In genomic region chr10:110938841-110939549, GRCm38 (mm10) we compare ENCODE assay signal across 9 mouse cellular contexts. TPM values are rescaled to one million over a fixed set of nuclear protein-coding genes. Genes with fewer than 3 reads are reported as not detected.
DNase-seq lines count a peak whose midpoint lies in the region; ATAC-seq and TF ChIP-seq lines count a peak whose summit lies in the region.
"Had no signal": no experiment of that assay in that cellular context is flagged by ENCODE, and none has a peak within 500 bp of the region (broad histone marks: within the 10 kb centered on the region; RNA-seq: fewer than 3 reads in every experiment).

No protein-coding gene starts in this region.

- H3K4me2 ChIP-seq in intestine, embryonic 14.5 days (ENCODE audit: low read length) = no peak overlapping the region
- no peak overlapping the region for H3K4me2 ChIP-seq in intestine, postnatal 0 days (replicated peaks; ENCODE audit: low read depth)
- H3K4me2 ChIP-seq in hindbrain, embryonic 14.5 days (replicated peaks) = no peak overlapping the region
- H3K4me2 ChIP-seq: kidney, embryonic 15.5 days; neural tube, embryonic 12.5 days had no signal

- no peak for DNase-seq in intestine, embryonic 14.5 days (ENCODE audit: low spot score)
- DNase-seq in cerebellum, adult 8-10 months = peak; percentile 64
- no peak for DNase-seq in hindbrain, embryonic 14.5 days (ENCODE audit: low spot score)
- peak; percentile 13 for DNase-seq in neural tube, embryonic 10.5 days (ENCODE audit: extremely low spot score, low spot score)
- no peak for DNase-seq in embryonic facial prominence, embryonic 10.5 days (ENCODE audit: low spot score)
- no peak for DNase-seq in adrenal gland, postnatal 14 days

- no peaks in the 10 kb centered on the region for H3K9me3 ChIP-seq in intestine, embryonic 14.5 days (ENCODE audit: control insufficient read depth, low read length)
- H3K9me3 ChIP-seq in intestine, postnatal 0 days (ENCODE audit: control insufficient read depth) = no peaks in the 10 kb centered on the region
- no peaks in the 10 kb centered on the region for H3K9me3 ChIP-seq in hindbrain, embryonic 14.5 days (ENCODE audit: control insufficient read depth, low read length)
- H3K9me3 ChIP-seq in embryonic facial prominence, embryonic 10.5 days = no peaks in the 10 kb centered on the region
- H3K9me3 ChIP-seq: kidney, embryonic 15.5 days; neural tube, embryonic 12.5 days had no signal

- H3K4me1 ChIP-seq in intestine, embryonic 14.5 days (replicated peaks; ENCODE audit: control insufficient read depth, insufficient read depth, low read length) = no peaks in the 10 kb centered on the region
- no peaks in the 10 kb centered on the region for H3K4me1 ChIP-seq in intestine, postnatal 0 days (replicated peaks; ENCODE audit: control insufficient read depth, insufficient read depth, low read length)
- no peaks in the 10 kb centered on the region for H3K4me1 ChIP-seq in hindbrain, embryonic 14.5 days (replicated peaks; ENCODE audit: control insufficient read depth, insufficient read depth, low read length)
- H3K4me1 ChIP-seq in embryonic facial prominence, embryonic 10.5 days = no peaks in the 10 kb centered on the region
- H3K4me1 ChIP-seq: neural tube, embryonic 12.5 days had no signal

- no peak for TF ChIP-seq CTCF in intestine, postnatal 0 days (IDR thresholded peaks at IDR 0.05; ENCODE audit: low read depth)

- H3K27ac ChIP-seq in intestine, embryonic 14.5 days (ENCODE audit: low read depth) = 0 out of 2 replicates have a peak overlapping the region, but pooled peaks have one; percentile 16
- H3K27ac ChIP-seq in intestine, postnatal 0 days (ENCODE audit: low read depth, low read length) = no peak overlapping the region
- no peak overlapping the region for H3K27ac ChIP-seq in hindbrain, embryonic 14.5 days
- H3K27ac ChIP-seq in embryonic facial prominence, embryonic 10.5 days (replicated peaks) = no peak overlapping the region
- H3K27ac ChIP-seq: kidney, embryonic 15.5 days; neural tube, embryonic 12.5 days had no signal

- peaks cover 73% of the 10 kb centered on the region for H3K36me3 ChIP-seq in intestine, embryonic 14.5 days (ENCODE audit: control insufficient read depth, insufficient read depth, low read length)
- H3K36me3 ChIP-seq in intestine, postnatal 0 days (ENCODE audit: control insufficient read depth, insufficient read depth) = peaks cover 29% of the 10 kb centered on the region
- H3K36me3 ChIP-seq in hindbrain, embryonic 14.5 days (replicated peaks; ENCODE audit: control insufficient read depth, insufficient read depth) = peaks cover 47% of the 10 kb centered on the region
- H3K36me3 ChIP-seq in embryonic facial prominence, embryonic 10.5 days (replicated peaks) = peaks cover 86% of the 10 kb centered on the region

- H3K9ac ChIP-seq in intestine, embryonic 14.5 days (ENCODE audit: low read length) = no peak overlapping the region
- no peak overlapping the region for H3K9ac ChIP-seq in intestine, postnatal 0 days (ENCODE audit: low read depth, low read length)
- no peak overlapping the region for H3K9ac ChIP-seq in hindbrain, embryonic 14.5 days
- H3K9ac ChIP-seq: kidney, embryonic 15.5 days; neural tube, embryonic 12.5 days had no signal

- 84% methylated on average over 19 of the region's 19 CpGs for WGBS in intestine, embryonic 14.5 days
- WGBS in intestine, postnatal 0 days = 82% methylated on average over 19 of the region's 19 CpGs
- WGBS in hindbrain, embryonic 14.5 days = 84% methylated on average over 19 of the region's 19 CpGs
- 91% methylated on average over 19 of the region's 19 CpGs for WGBS in embryonic facial prominence, embryonic 10.5 days

- ATAC-seq in intestine, embryonic 14.5 days (replicated peaks; ENCODE audit: low FRiP score, low TSS enrichment, low read depth) = no peak
- ATAC-seq in intestine, postnatal 0 days = no peak
- ATAC-seq in hindbrain, embryonic 14.5 days (ENCODE audit: low FRiP score) = peak; percentile 44; the same call in 1 of the 2 replicates

- H3K27me3 ChIP-seq in intestine, embryonic 14.5 days (replicated peaks; ENCODE audit: control insufficient read depth, insufficient read depth, low read length) = no peaks in the 10 kb centered on the region
- H3K27me3 ChIP-seq in intestine, postnatal 0 days (replicated peaks; ENCODE audit: control insufficient read depth, insufficient read depth, low read length) = no peaks in the 10 kb centered on the region
- H3K27me3 ChIP-seq in hindbrain, embryonic 14.5 days (ENCODE audit: control insufficient read depth, insufficient read depth, low read length) = no peaks in the 10 kb centered on the region
- no peaks in the 10 kb centered on the region for H3K27me3 ChIP-seq in embryonic facial prominence, embryonic 10.5 days (replicated peaks; ENCODE audit: low read depth, poor library complexity, severe bottlenecking)
- H3K27me3 ChIP-seq: kidney, embryonic 15.5 days; neural tube, embryonic 12.5 days had no signal

- no peak overlapping the region for H3K4me3 ChIP-seq in intestine, embryonic 14.5 days (ENCODE audit: low read depth, low read length)
- no peak overlapping the region for H3K4me3 ChIP-seq in intestine, postnatal 0 days (ENCODE audit: low read depth, low read length)
- no peak overlapping the region for H3K4me3 ChIP-seq in hindbrain, embryonic 14.5 days (replicated peaks; ENCODE audit: low read length)
- no peak overlapping the region for H3K4me3 ChIP-seq in embryonic facial prominence, embryonic 10.5 days
- H3K4me3 ChIP-seq: kidney, embryonic 15.5 days; neural tube, embryonic 12.5 days had no signal

RNA-seq across cellular contexts. Expression of gene Csrp2, which starts 19.4 kb away (rescaled TPM):
- polyA plus RNA-seq in intestine, embryonic 14.5 days (2014; fragmentation: Nextera tagmentation; extraction: Ambion mirVana) = 266 and 283 TPM in 2 replicates
- 97.2 and 102 TPM in 2 replicates for polyA plus RNA-seq in intestine, postnatal 0 days (2015; fragmentation: Nextera tagmentation; extraction: Ambion mirVana)
- 122 and 128 TPM in 2 replicates for polyA plus RNA-seq in hindbrain, embryonic 14.5 days (2014; fragmentation: Nextera tagmentation; extraction: Ambion mirVana)
- 275 and 290 TPM in 2 replicates for polyA plus RNA-seq in embryonic facial prominence, embryonic 10.5 days (2016; fragmentation: Nextera tagmentation; extraction: Ambion mirVana)
- 276 and 295 TPM in 2 replicates for total RNA-seq in adrenal gland, postnatal 14 days (2021)

Comparison
In these comparisons a context has a peak if more than half of its experiments do, and no peak if none do; other contexts are left out.
1. DNase-seq: peak in cerebellum, adult 8-10 months (single experiment) and neural tube, embryonic 10.5 days (single experiment); none in intestine, embryonic 14.5 days (single experiment), hindbrain, embryonic 14.5 days (single experiment), embryonic facial prominence, embryonic 10.5 days (single experiment) and adrenal gland, postnatal 14 days (single experiment).